Mouse (Mus musculus) myocyte (in vitro differentiated cells): ENCODE measurements around the gene Dpf2.

ENCODE experiments used
- MAX ChIP-seq: IDR thresholded peaks from one replicate; pipeline ENCODE4 v1.6.1; 2011; ENCODE audit warnings: low read depth, mild to moderate bottlenecking, control low read depth
- POLR2A ChIP-seq: IDR thresholded peaks from one replicate; pipeline ENCODE4 v1.6.1; 2011; ENCODE audit warnings: low read depth, mild to moderate bottlenecking, control low read depth, moderate library complexity; ENCODE audit not compliant: insufficient read length
- TCF12 ChIP-seq: IDR thresholded peaks from one replicate; pipeline ENCODE4 v1.6.1; 2011; ENCODE audit warnings: mild to moderate bottlenecking, control low read depth; ENCODE audit not compliant: poor library complexity, insufficient read depth, severe bottlenecking

DNA sequence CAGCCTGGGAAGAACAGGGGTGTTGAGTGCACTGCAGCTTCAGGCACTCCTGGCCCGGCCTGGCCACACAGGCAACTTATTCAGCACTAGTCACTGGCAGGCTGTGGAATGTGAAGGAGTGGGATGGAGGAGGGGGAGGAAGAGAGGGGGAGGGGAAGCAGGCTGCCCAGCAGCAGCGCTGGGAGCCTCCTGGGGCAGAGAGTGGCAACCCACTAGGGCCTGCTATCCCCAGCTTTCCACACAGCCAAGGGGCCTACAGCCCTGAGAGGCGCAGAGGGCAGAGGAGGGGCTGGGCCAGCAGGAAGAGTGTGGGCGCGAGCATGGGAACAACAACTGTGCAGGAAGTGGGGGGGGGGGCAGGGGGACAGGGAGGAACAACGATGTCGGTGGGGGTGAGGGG is 41.5 kb downstream of the Dpf2 start:
- TF ChIP-seq POLR2A, result no peak
- TF ChIP-seq TCF12, result no peak
- no peak for TF ChIP-seq MAX
